Mouse (Mus musculus): Measurements from ENCODE around the gene Wdr20.

GRCm38 (mm10) chr12:110837850-110838249, 100.1 kb downstream of the Wdr20 start:
- TF ChIP-seq CTCF (conservative IDR thresholded peaks at IDR 0.05; ENCODE audit: low read length) (no peak), POU5F1 (IDR thresholded peaks at IDR 0.05; ENCODE audit: borderline replicate concordance, low read length) (no peak), NANOG (IDR thresholded peaks at IDR 0.05; ENCODE audit: borderline replicate concordance, low read length) (no peak)
